Mouse (Mus musculus): ENCODE data around the gene Filip1. TPM values are rescaled to one million over a fixed set of nuclear protein-coding genes. Genes with fewer than 3 reads are reported as not detected.

Filip1 gene
- polyA plus RNA-seq, 1 experiment from 2014 or later: 10.1 TPM

- H3K36me3 ChIP-seq (ENCODE audit: insufficient read depth, low read length): no peaks in the 10 kb centered on the region
- H3K9ac ChIP-seq (replicated peaks; ENCODE audit: low read depth): no peak overlapping the region
- H3K4me3 ChIP-seq (ENCODE audit: low read depth, low read length): no peak overlapping the region
- peak overlapping the region; percentile 25; the same call in 1 of the 2 replicates for H3K4me2 ChIP-seq (replicated peaks; ENCODE audit: low read depth, low read length)
- H3K27ac ChIP-seq (ENCODE audit: low read length): peak overlapping the region; percentile 47
- WGBS: 57% methylated on average over 9 of the region's 9 CpGs
- ATAC-seq: peak; percentile 90
- DNase-seq (ENCODE audit: low spot score): peak; percentile 83
- TF ChIP-seq CTCF (IDR thresholded peaks at IDR 0.05) (no peak), EP300 (IDR thresholded peaks at IDR 0.05) (peak; percentile 24; the same call in 1 of the 2 replicates)
- no peaks in the 10 kb centered on the region for H3K9me3 ChIP-seq (ENCODE audit: low read length)
- no peaks in the 10 kb centered on the region for H3K4me1 ChIP-seq (ENCODE audit: insufficient read depth, low read depth, low read length)
- H3K27me3 ChIP-seq (replicated peaks; ENCODE audit: insufficient read depth, low read length): no peaks in the 10 kb centered on the region
Measured at GRCm38 (mm10) chr9:79926464-79927155, 86.0 kb downstream of the Filip1 start.

DNA sequence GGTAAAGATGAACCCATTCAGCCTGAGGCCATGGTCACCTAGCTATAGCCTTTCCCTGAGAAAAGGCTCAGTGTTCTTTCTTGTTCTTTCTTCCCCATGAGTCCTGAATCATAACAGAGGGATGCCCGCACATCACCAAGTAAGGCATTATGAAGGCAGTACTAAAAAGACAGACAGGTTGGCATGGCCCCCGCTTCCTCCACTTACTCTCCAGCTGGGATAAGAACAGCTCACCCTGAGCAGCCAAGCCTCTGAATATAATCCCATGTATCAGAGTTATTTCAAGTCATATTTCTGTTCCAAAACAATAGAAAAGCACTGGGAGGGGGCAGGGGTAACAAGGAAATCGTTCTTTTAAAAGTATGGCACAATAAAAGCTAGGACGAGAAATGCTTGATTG, 86.7 kb downstream of the Filip1 start:
- no peak for TF ChIP-seq EP300 (IDR thresholded peaks at IDR 0.05)
- TF ChIP-seq CTCF (IDR thresholded peaks at IDR 0.05): no peak
- Histone ChIP-seq H3K27ac (ENCODE audit: low read length) (no peak overlapping the region), H3K4me2 (replicated peaks; ENCODE audit: low read depth, low read length) (no peak overlapping the region), H3K4me1 (ENCODE audit: insufficient read depth, low read depth, low read length) (no peaks in the 10 kb centered on the region), H3K4me3 (ENCODE audit: low read depth, low read length) (no peak overlapping the region), H3K9me3 (ENCODE audit: low read length) (no peaks in the 10 kb centered on the region), H3K9ac (replicated peaks; ENCODE audit: low read depth) (no peak overlapping the region), H3K27me3 (replicated peaks; ENCODE audit: insufficient read depth, low read length) (no peaks in the 10 kb centered on the region), H3K36me3 (ENCODE audit: insufficient read depth, low read length) (no peaks in the 10 kb centered on the region)
- 68% methylated on average over 4 of the region's 4 CpGs for WGBS
- ATAC-seq (no peak), DNase-seq (ENCODE audit: low spot score) (no peak)

DNA sequence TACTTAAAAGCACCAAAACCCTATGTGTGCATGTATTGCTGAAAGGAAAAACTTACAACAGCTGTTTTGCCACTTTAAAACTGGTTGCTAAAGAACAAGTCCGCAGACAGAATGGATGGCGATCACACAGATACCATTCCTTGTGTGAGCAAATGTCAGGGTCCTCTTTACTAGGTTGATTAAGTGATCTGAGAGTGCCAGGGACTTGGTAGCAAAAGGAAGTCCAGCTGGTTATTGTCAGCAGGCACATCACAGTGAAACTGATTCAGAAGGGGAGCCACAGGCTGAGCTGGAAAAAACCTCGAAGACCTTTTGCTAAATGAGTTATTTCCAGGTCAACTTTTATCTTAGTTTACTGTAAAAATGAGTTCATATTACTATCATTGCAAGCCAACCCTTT, 89.4 kb downstream of the Filip1 start:
- ATAC-seq: peak; percentile 40; the same call in 1 of the 2 replicates
- Histone ChIP-seq H3K27ac (ENCODE audit: low read length) (no peak overlapping the region), H3K4me3 (ENCODE audit: low read depth, low read length) (no peak overlapping the region), H3K36me3 (ENCODE audit: insufficient read depth, low read length) (no peaks in the 10 kb centered on the region), H3K4me2 (replicated peaks; ENCODE audit: low read depth, low read length) (no peak overlapping the region), H3K27me3 (replicated peaks; ENCODE audit: insufficient read depth, low read length) (no peaks in the 10 kb centered on the region), H3K9me3 (ENCODE audit: low read length) (no peaks in the 10 kb centered on the region), H3K9ac (replicated peaks; ENCODE audit: low read depth) (no peak overlapping the region), H3K4me1 (ENCODE audit: insufficient read depth, low read depth, low read length) (peaks cover 8% of the 10 kb centered on the region)
- WGBS: 46% methylated on average over 3 of the region's 3 CpGs
- peak; percentile 63 for DNase-seq (ENCODE audit: low spot score)
- TF ChIP-seq EP300 (IDR thresholded peaks at IDR 0.05) (no peak), CTCF (IDR thresholded peaks at IDR 0.05) (no peak)

DNA sequence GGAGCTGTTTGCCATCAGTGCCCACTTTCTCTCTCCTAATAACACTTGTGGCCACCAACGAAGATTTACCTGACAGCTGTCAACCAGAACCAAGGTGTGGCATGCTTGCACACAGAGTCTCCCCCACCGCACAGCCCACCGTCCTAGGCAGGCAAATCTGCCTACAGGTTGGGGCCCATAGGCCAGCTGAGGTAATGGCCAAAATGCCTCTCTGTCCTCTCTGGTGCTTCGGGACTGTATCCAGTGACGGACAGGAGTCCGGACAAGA, 90.2 kb downstream of the Filip1 start:
- ATAC-seq (no peak), DNase-seq (ENCODE audit: low spot score) (no peak)
- Histone ChIP-seq H3K9me3 (ENCODE audit: low read length) (no peaks in the 10 kb centered on the region), H3K4me1 (ENCODE audit: insufficient read depth, low read depth, low read length) (peaks cover 8% of the 10 kb centered on the region), H3K9ac (replicated peaks; ENCODE audit: low read depth) (no peak overlapping the region), H3K4me2 (replicated peaks; ENCODE audit: low read depth, low read length) (no peak overlapping the region), H3K4me3 (ENCODE audit: low read depth, low read length) (no peak overlapping the region), H3K27me3 (replicated peaks; ENCODE audit: insufficient read depth, low read length) (no peaks in the 10 kb centered on the region), H3K27ac (ENCODE audit: low read length) (no peak overlapping the region), H3K36me3 (ENCODE audit: insufficient read depth, low read length) (no peaks in the 10 kb centered on the region)
- TF ChIP-seq EP300 (IDR thresholded peaks at IDR 0.05) (no peak), CTCF (IDR thresholded peaks at IDR 0.05) (no peak)
- 75% methylated on average over 6 of the region's 6 CpGs for WGBS

- no peak overlapping the region for H3K4me2 ChIP-seq (replicated peaks; ENCODE audit: low read depth, low read length)
- ATAC-seq: no peak
- no peaks in the 10 kb centered on the region for H3K27me3 ChIP-seq (replicated peaks; ENCODE audit: insufficient read depth, low read length)
- H3K36me3 ChIP-seq (ENCODE audit: insufficient read depth, low read length): no peaks in the 10 kb centered on the region
- no peak overlapping the region for H3K4me3 ChIP-seq (ENCODE audit: low read depth, low read length)
- peaks cover 8% of the 10 kb centered on the region for H3K4me1 ChIP-seq (ENCODE audit: insufficient read depth, low read depth, low read length)
- WGBS: 41% methylated on average over 10 of the region's 10 CpGs
- H3K27ac ChIP-seq (ENCODE audit: low read length): no peak overlapping the region; the same call in 1 of the 2 replicates
- no peaks in the 10 kb centered on the region for H3K9me3 ChIP-seq (ENCODE audit: low read length)
- peak; percentile 25 for DNase-seq (ENCODE audit: low spot score)
- no peak for TF ChIP-seq CTCF (IDR thresholded peaks at IDR 0.05)
- no peak for TF ChIP-seq EP300 (IDR thresholded peaks at IDR 0.05)
- no peak overlapping the region for H3K9ac ChIP-seq (replicated peaks; ENCODE audit: low read depth)
Measured at GRCm38 (mm10) chr9:79921701-79922492, 90.8 kb downstream of the Filip1 start.

- no peaks in the 10 kb centered on the region for H3K27me3 ChIP-seq (replicated peaks; ENCODE audit: insufficient read depth, low read length)
- H3K9ac ChIP-seq (replicated peaks; ENCODE audit: low read depth): no peak overlapping the region
- no peak for DNase-seq (ENCODE audit: low spot score)
- no peaks in the 10 kb centered on the region for H3K9me3 ChIP-seq (ENCODE audit: low read length)
- no peak for ATAC-seq
- peaks cover 8% of the 10 kb centered on the region for H3K4me1 ChIP-seq (ENCODE audit: insufficient read depth, low read depth, low read length)
- TF ChIP-seq EP300 (IDR thresholded peaks at IDR 0.05) (no peak), CTCF (IDR thresholded peaks at IDR 0.05) (no peak)
- H3K4me2 ChIP-seq (replicated peaks; ENCODE audit: low read depth, low read length): no peak overlapping the region
- H3K4me3 ChIP-seq (ENCODE audit: low read depth, low read length): no peak overlapping the region
- H3K27ac ChIP-seq (ENCODE audit: low read length): no peak overlapping the region
- no peaks in the 10 kb centered on the region for H3K36me3 ChIP-seq (ENCODE audit: insufficient read depth, low read length)
- WGBS: 82% methylated on average over 5 of the region's 5 CpGs
Measured at GRCm38 (mm10) chr9:79920540-79920933, 92.1 kb downstream of the Filip1 start.
